Mouse (Mus musculus) limb, embryonic 15.5 days (tissue): ENCODE results near the gene Mrpl38. TPM values are rescaled to one million over a fixed set of nuclear protein-coding genes. Genes with fewer than 3 reads are reported as not detected.
"Not testable (repeated sequence)": the region's sequence is repeated elsewhere in the genome, so short reads cannot be mapped to it uniquely, and the experiment has no call there.

Experiments used
- ATAC-seq: fragments of 200-750 bp; cut with Nextera tagmentation; 2 replicates; pipeline ENCODE4 v1.8.0; 2017; ENCODE audit warnings: low read depth, moderate TSS enrichment; ENCODE audit not compliant: insufficient number of reproducible peaks, low FRiP score, low TSS enrichment
- H3K27ac ChIP-seq: fragments of 300-500 bp; sonication (generic); 2 replicates; pipeline ENCODE4 v1.5.1; 2015; ENCODE audit warnings: moderate library complexity, mild to moderate bottlenecking, inconsistent platforms
- H3K27me3 ChIP-seq: fragments of 300-500 bp; sonication (generic); 2 replicates; pipeline ENCODE4 v1.6.1; 2015; ENCODE audit warnings: inconsistent platforms
- H3K36me3 ChIP-seq: fragments of 300-500 bp; sonication (generic); 2 replicates; pipeline ENCODE4 v1.6.1; 2015; ENCODE audit warnings: inconsistent platforms
- H3K4me1 ChIP-seq: fragments of 300-500 bp; sonication (generic); 2 replicates; pipeline ENCODE4 v1.6.1; 2015; ENCODE audit warnings: inconsistent platforms
- H3K4me2 ChIP-seq: fragments of 300-500 bp; sonication (generic); 2 replicates; pipeline ENCODE4 v1.6.1; 2015; ENCODE audit warnings: mild to moderate bottlenecking, inconsistent platforms
- H3K4me3 ChIP-seq: fragments of 300-500 bp; sonication (generic); 2 replicates; pipeline ENCODE4 v1.5.1; 2015; ENCODE audit warnings: mild to moderate bottlenecking, inconsistent platforms
- H3K9ac ChIP-seq: fragments of 300-500 bp; sonication (generic); 2 replicates; pipeline ENCODE4 v1.6.1; 2015; ENCODE audit warnings: inconsistent platforms
- H3K9me3 ChIP-seq: fragments of 300-500 bp; sonication (generic); 2 replicates; pipeline ENCODE4 v1.6.1; 2016; ENCODE audit warnings: inconsistent platforms
- WGBS: fragments of 180-500 bp; shearing (Covaris S2); methylation state at CpG from one replicate; pipeline ENCODE4 v1.1.7; 2015; 5-methylcytosine and 5-hydroxymethylcytosine counted together
- polyA plus RNA-seq: library from polyadenylated mRNA; unstranded; fragments of >200 nt; fragmentation: Nextera tagmentation; extraction: Ambion mirVana; gene quantifications from 2 replicates; pipeline ENCODE4 v1.2.1, GENCODE M21; 2015

Mrpl38 gene
- polyA plus RNA-seq, 1 experiment from 2014 or later: 83.9 TPM

- no peak within 1 kb of the TSS; the same call in 1 of the 2 replicates for H3K27ac ChIP-seq
- H3K4me1 ChIP-seq: peaks cover 48% of the 10 kb centered on the region
- no peaks in the 10 kb centered on the region for H3K9me3 ChIP-seq
- peaks cover 24% of the 10 kb centered on the region for H3K36me3 ChIP-seq
- ATAC-seq: 0 out of 2 replicates have a peak, but pooled peaks have one; percentile 16
- 22% methylated on average over 23 of the region's 23 CpGs for WGBS
- peak within 1 kb of the TSS; percentile 36 for H3K4me2 ChIP-seq
- 0 out of 2 replicates have a peak within 1 kb of the TSS, but pooled peaks have one; percentile 20 for H3K9ac ChIP-seq
- peak within 1 kb of the TSS; percentile 14 for H3K4me3 ChIP-seq
- H3K27me3 ChIP-seq: no peaks in the 10 kb centered on the region
These were observed 11.3 kb downstream of the Mrpl38 start, which contains the start of gene Trim47 for GRCm38 (mm10) chr11:116127156-116127980. Gene Trim47, minus strand, starts transcription at chr11:116127210.

- Histone ChIP-seq H3K9ac (no peak overlapping the region), H3K4me1 (peaks cover 37% of the 10 kb centered on the region), H3K36me3 (peaks cover 18% of the 10 kb centered on the region), H3K4me2 (no peak overlapping the region), H3K27me3 (no peaks in the 10 kb centered on the region), H3K27ac (no peak overlapping the region), H3K4me3 (no peak overlapping the region), H3K9me3 (no peaks in the 10 kb centered on the region)
- no peak for ATAC-seq
- 95% methylated on average over 15 of the region's 15 CpGs for WGBS
These were observed 12.4 kb downstream of the Mrpl38 start for GRCm38 (mm10) chr11:116126261-116126660.

DNA sequence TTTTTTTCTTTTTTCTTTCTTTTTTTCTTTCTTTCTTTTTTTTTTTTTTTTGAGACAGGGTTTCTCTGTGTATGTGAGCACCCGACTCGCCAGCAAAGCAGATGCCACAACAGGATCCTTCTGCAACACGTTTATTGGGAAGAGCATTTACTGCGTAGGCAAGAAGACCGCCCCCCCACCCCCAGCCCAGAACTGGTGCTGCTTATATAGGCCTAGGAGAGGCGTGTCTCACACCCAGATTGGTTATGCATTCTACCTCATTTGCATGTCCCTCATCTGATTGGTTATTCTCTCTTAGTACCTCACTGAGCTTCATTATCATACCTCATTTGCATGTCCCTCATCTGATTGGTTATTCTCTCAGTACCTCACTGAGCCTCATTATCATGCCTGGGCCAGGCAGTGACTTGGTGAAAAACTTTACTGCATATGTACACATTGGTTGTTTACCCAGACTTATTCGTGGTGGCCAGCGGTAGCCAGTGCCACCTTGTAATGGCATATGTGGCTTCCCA, 16.9 kb downstream of the Mrpl38 start:
- 89% methylated on average over 8 of the region's 8 CpGs for WGBS
- H3K27me3 ChIP-seq, H3K4me1 ChIP-seq, H3K27ac ChIP-seq, H3K4me3 ChIP-seq, H3K9me3 ChIP-seq, H3K9ac ChIP-seq, H3K4me2 ChIP-seq, ATAC-seq: not testable (repeated sequence)
- H3K36me3 ChIP-seq: peaks cover 22% of the 10 kb centered on the region

GRCm38 (mm10) chr11:116117819-116118218, 20.8 kb downstream of the Mrpl38 start:
- Histone ChIP-seq H3K27ac (peak overlapping the region; percentile 80), H3K9me3 (no peaks in the 10 kb centered on the region), H3K27me3 (no peaks in the 10 kb centered on the region), H3K9ac (no peak overlapping the region), H3K4me1 (peaks cover 9% of the 10 kb centered on the region), H3K36me3 (peaks cover 4% of the 10 kb centered on the region), H3K4me2 (no peak overlapping the region), H3K4me3 (no peak overlapping the region)
- ATAC-seq: no peak

GRCm38 (mm10) chr11:116117241-116117640, 21.4 kb downstream of the Mrpl38 start:
- 29% methylated on average over 12 of the region's 12 CpGs for WGBS
- Histone ChIP-seq H3K36me3 (peaks cover 4% of the 10 kb centered on the region; the same call in 1 of the 2 replicates), H3K4me2 (no peak overlapping the region), H3K27ac (peak overlapping the region; percentile 80), H3K4me3 (no peak overlapping the region), H3K9ac (no peak overlapping the region), H3K9me3 (no peaks in the 10 kb centered on the region), H3K27me3 (no peaks in the 10 kb centered on the region), H3K4me1 (peaks cover 9% of the 10 kb centered on the region)
- peak; percentile 77 for ATAC-seq

DNA sequence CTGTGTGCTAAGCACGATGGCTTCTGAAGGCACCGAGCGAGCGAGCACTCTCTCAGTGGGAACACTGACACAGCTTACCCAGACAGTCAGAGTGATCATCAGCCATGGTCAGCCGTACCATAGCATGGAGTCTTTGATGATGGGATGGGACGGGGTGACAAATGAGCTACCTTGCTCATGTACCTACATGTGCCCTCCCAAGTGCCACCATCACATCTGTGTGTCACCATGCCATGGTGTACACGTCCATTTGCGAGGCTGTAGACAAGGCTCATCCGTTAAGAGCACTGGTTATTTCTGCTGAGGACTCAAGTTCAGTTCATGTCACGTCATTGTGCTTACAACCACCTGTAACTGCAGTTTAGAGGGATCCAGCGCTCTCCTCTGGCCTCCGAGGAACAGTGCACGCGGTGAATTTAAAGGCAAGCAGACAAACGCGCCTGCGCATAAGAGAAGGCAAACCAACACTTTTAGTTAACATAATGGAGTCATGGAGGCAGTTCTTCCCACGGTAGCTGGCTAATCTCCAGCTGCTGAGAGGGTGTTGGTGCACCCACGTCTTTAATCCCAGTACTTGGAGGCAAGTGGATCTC, 27.0 kb downstream of the Mrpl38 start:
- peaks cover 48% of the 10 kb centered on the region for H3K27me3 ChIP-seq

GRCm38 (mm10) chr11:116111067-116111466, 27.6 kb downstream of the Mrpl38 start:
- Histone ChIP-seq H3K36me3 (no peaks in the 10 kb centered on the region), H3K9ac (no peak overlapping the region), H3K4me2 (no peak overlapping the region; the same call in 1 of the 2 replicates), H3K27ac (peak overlapping the region; percentile 51), H3K4me3 (no peak overlapping the region), H3K4me1 (peaks cover 46% of the 10 kb centered on the region), H3K27me3 (peaks cover 53% of the 10 kb centered on the region), H3K9me3 (no peaks in the 10 kb centered on the region)
- no peak for ATAC-seq
- WGBS: 76% methylated on average over 4 of the region's 4 CpGs

More for the DNA sequence above, 27.0 kb downstream of the Mrpl38 start:
- Histone ChIP-seq H3K9me3 (no peaks in the 10 kb centered on the region), H3K9ac (no peak overlapping the region), H3K4me1 (peaks cover 42% of the 10 kb centered on the region), H3K4me2 (no peak overlapping the region), H3K4me3 (no peak overlapping the region), H3K27ac (no peak overlapping the region), H3K36me3 (no peaks in the 10 kb centered on the region)
- WGBS: 80% methylated on average over 19 of the region's 19 CpGs
- no peak for ATAC-seq

DNA sequence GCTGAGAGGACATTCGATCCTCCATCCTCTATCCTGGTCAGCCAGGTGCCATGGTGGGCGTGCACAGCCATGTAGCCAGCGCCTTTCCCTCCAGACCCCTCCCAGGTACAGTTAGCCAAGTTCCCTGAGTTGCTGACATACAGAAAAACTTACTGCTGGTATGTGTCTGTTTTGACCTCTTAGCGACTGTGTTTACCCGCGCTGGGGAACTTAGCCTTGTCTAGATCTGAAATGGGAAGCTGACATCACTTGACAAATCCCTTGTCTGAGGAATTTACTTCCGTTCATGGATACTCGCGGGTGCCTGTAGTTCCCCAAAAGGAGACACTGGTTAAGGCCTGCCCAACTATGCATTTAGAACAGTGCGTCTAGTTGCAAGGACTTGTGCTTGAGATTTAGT, 28.1 kb downstream of the Mrpl38 start:
- peak overlapping the region; percentile 81 for H3K4me2 ChIP-seq
- peaks cover 52% of the 10 kb centered on the region for H3K4me1 ChIP-seq
- peaks cover 58% of the 10 kb centered on the region for H3K27me3 ChIP-seq
- H3K36me3 ChIP-seq: peaks cover 3% of the 10 kb centered on the region; the same call in 1 of the 2 replicates
- peak overlapping the region; percentile 58 for H3K4me3 ChIP-seq
- ATAC-seq: no peak
- no peaks in the 10 kb centered on the region for H3K9me3 ChIP-seq
- peak overlapping the region; percentile 63 for H3K9ac ChIP-seq
- WGBS: 26% methylated on average over 10 of the region's 10 CpGs
- peak overlapping the region; percentile 80 for H3K27ac ChIP-seq

- Histone ChIP-seq H3K9ac (peak overlapping the region; percentile 63), H3K4me3 (peak overlapping the region; percentile 58), H3K27me3 (peaks cover 59% of the 10 kb centered on the region), H3K36me3 (peaks cover 5% of the 10 kb centered on the region; the same call in 1 of the 2 replicates), H3K9me3 (no peaks in the 10 kb centered on the region), H3K4me2 (peak overlapping the region; percentile 81), H3K27ac (peak overlapping the region; percentile 80), H3K4me1 (peaks cover 53% of the 10 kb centered on the region)
- ATAC-seq: peak; percentile 76
- 2% methylated on average over 35 of the region's 35 CpGs for WGBS
These were observed 28.5 kb downstream of the Mrpl38 start for GRCm38 (mm10) chr11:116110131-116110530.

DNA sequence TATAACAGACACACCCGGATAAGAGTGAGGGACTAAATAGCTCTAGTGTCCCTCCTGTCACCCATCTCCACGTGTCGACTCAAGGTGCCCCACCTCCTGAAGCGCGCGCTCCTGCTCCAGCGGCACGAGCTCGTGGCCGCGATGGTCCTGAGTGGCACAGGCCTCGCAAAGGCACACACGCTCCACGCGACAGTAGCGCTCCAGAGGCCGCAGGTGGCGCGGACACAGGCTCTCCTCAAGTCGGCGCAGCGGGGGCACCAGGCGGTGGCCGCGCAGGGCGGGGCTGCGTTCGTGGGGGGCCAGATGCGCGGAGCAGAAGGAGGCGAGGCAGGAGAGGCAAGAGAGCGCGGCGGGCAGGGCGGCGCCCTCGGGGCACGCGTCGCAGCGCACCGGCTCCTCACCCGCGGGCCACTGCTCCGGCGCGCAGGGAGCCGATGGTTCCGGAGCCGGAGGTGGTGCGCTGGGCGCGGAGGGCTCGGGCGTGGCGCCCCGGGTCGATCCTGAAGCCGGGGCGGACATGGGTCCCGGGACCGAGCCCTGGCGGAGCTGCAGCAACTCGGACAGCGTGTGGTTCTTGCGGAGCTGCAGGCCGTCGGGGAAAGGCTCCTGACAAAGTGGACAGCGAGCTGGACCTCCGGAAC, 29.1 kb downstream of the Mrpl38 start:
- H3K27me3 ChIP-seq: peaks cover 59% of the 10 kb centered on the region

DNA sequence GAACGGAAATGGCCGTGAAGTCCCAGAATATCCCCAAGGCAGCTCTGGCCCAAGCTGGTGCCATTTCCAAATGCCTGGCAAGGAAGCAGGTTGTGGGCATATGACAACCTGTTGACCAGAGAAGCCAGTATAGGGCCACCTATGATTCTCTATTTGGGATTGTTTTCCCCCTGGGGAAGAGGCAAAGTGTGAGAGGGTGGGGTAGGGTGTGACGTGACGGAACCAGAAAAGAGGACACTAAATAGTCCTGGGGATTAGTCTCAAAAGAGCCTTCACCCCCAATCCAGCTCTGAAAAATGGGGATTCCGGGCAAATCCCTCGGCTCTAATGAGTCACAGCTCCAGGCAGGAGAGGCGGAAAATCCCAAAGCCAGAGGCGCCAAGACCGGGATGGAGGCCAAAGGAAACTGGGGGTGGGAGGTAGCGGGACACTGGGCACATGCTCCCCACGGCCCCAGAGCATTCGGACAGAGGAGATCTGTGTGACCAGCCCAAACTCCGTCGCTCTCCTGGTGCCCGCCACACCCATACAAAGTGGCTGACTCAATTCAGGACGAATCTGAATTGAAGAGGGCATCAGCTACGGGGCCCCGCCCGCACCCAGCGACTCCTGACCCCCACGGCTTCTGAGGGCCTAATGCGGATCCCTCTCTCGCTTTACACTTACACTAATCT, 30.1 kb downstream of the Mrpl38 start:
- 5% methylated on average over 23 of the region's 23 CpGs for WGBS
- Histone ChIP-seq H3K9ac (peak overlapping the region; percentile 63; the same call in 1 of the 2 replicates), H3K4me2 (peak overlapping the region; percentile 81), H3K4me3 (peak overlapping the region; percentile 58), H3K9me3 (no peaks in the 10 kb centered on the region), H3K36me3 (peaks cover 5% of the 10 kb centered on the region; the same call in 1 of the 2 replicates), H3K27ac (peak overlapping the region; percentile 80), H3K4me1 (peaks cover 64% of the 10 kb centered on the region), H3K27me3 (peaks cover 59% of the 10 kb centered on the region)
- ATAC-seq: no peak

More for the DNA sequence above, 29.1 kb downstream of the Mrpl38 start:
- Histone ChIP-seq H3K4me3 (peak overlapping the region; percentile 58), H3K9ac (peak overlapping the region; percentile 63), H3K4me1 (peaks cover 54% of the 10 kb centered on the region), H3K36me3 (peaks cover 5% of the 10 kb centered on the region; the same call in 1 of the 2 replicates), H3K9me3 (no peaks in the 10 kb centered on the region), H3K27ac (peak overlapping the region; percentile 80), H3K4me2 (peak overlapping the region; percentile 81)
- WGBS: 1% methylated on average over 64 of the region's 70 CpGs
- no peak for ATAC-seq
